Mouse (Mus musculus) liver, postnatal 0 days (tissue): ENCODE results near the gene Hmces. TPM values are rescaled to one million over a fixed set of nuclear protein-coding genes. Genes with fewer than 3 reads are reported as not detected.
A peak's percentile ranks its signal among the peaks of the same experiment; 100 is the strongest.

Experiments
- ATAC-seq: fragments of 200-750 bp; cut with Nextera tagmentation; 2 replicates; pipeline ENCODE4 v1.8.0; 2017; ENCODE audit warnings: mild to moderate bottlenecking, moderate library complexity
- DNase-seq: peaks from one replicate; pipeline ENCODE4 v3.0.0-alpha.2; 2016
- H3K27ac ChIP-seq: fragments of 300-500 bp; sonication (generic); 2 replicates; pipeline ENCODE4 v1.5.1; 2014; ENCODE audit warnings: antibody characterized with exemption, moderate library complexity, mild to moderate bottlenecking, low read depth
- H3K27me3 ChIP-seq: fragments of 300-500 bp; sonication (generic); 2 replicates; pipeline ENCODE4 v1.6.1; 2014; ENCODE audit warnings: low read length, control low read depth, mixed read lengths; ENCODE audit not compliant: insufficient read depth
- H3K36me3 ChIP-seq: fragments of 300-500 bp; sonication (generic); replicated peaks from 2 replicates; pipeline ENCODE4 v1.6.1; 2014; ENCODE audit warnings: mild to moderate bottlenecking, control low read depth, low read length, moderate library complexity, mixed read lengths; ENCODE audit not compliant: insufficient read depth
- H3K4me1 ChIP-seq: fragments of 300-500 bp; sonication (generic); 2 replicates; pipeline ENCODE4 v1.6.1; 2014; ENCODE audit warnings: antibody characterized with exemption, mild to moderate bottlenecking, control low read depth; ENCODE audit not compliant: insufficient read depth
- H3K4me2 ChIP-seq: fragments of 300-500 bp; sonication (generic); 2 replicates; pipeline ENCODE4 v1.6.1; 2014; ENCODE audit warnings: low read depth, mild to moderate bottlenecking, low read length, moderate library complexity, mixed read lengths
- H3K4me3 ChIP-seq: fragments of 300-500 bp; sonication (generic); 2 replicates; pipeline ENCODE4 v1.5.1; 2014; ENCODE audit warnings: low read depth, low read length
- H3K9ac ChIP-seq: fragments of 300-500 bp; sonication (generic); replicated peaks from 2 replicates; pipeline ENCODE4 v1.6.1; 2014; ENCODE audit warnings: mild to moderate bottlenecking, moderate library complexity
- H3K9me3 ChIP-seq: fragments of 300-500 bp; sonication (generic); 2 replicates; pipeline ENCODE4 v1.6.1; 2016; ENCODE audit warnings: mild to moderate bottlenecking, control low read depth, low read length, mixed read lengths
- CTCF ChIP-seq: sonication (generic); IDR thresholded peaks from 2 replicates; pipeline ENCODE4 v1.5.1; 2016; ENCODE audit warnings: antibody characterized with exemption, low read depth
- EP300 ChIP-seq: IDR thresholded peaks from 2 replicates; pipeline ENCODE4 v1.6.1; 2016; ENCODE audit warnings: antibody characterized with exemption, low read depth, mild to moderate bottlenecking
- WGBS: fragments of 180-500 bp; shearing (Covaris S2); extraction: QIAGEN DNeasy Blood & Tissue Kit; methylation state at CpG from one replicate; pipeline ENCODE4 v1.1.7; 2014; ENCODE audit not compliant: insufficient replicate concordance; 5-methylcytosine and 5-hydroxymethylcytosine counted together
- polyA plus RNA-seq: library from polyadenylated mRNA; unstranded; fragments of >200 nt; fragmentation: Nextera tagmentation; extraction: Ambion mirVana; gene quantifications from 2 replicates; pipeline ENCODE4 v1.2.1, GENCODE M21; 2015

Gene Hmces
- polyA plus RNA-seq, 1 experiment from 2014 or later = 12.5 TPM

DNA sequence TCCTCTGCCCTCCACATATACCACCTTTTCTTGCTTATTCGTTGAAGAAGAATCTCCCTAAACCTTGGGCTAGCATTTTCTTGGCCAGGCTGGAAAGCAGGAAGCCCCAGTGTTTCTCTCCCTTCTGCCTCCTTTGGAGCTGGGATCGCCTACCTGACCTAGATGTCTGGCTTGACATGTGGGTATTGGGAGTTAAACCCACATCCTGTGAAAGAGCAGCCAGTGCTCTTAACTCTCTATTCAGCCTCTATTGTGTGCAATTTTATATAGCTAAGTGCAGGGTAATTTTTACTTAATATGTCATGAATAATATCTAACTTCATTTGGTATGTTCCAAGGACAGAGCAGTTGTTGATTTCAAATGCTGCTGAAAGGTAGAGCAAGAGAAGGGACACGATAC, 34.1 kb upstream of the Hmces start:
- 56% methylated on average over 3 of the region's 3 CpGs for WGBS

DNA sequence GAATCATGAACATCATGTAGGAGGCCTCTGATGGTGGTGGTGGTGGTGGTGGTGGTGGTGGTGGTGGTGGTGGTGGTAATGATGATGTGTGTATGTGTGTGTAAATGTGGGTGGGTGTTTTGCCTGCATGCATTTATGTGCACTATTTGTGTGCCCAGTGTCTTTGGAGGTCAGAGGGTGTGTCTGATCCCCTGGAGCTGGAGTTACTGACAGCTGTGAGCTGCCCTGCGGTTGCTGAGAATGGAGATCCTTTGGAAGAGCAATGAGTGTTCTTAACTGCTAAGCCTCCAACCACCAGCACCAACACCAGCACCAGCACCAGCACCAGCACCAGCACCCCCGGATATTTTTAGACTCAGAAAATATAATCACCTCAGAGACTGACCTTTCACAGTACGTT, 31.5 kb upstream of the Hmces start:
- Histone ChIP-seq H3K4me3 (no peak overlapping the region), H3K36me3 (no peaks in the 10 kb centered on the region), H3K9ac (no peak overlapping the region), H3K4me1 (peaks cover 15% of the 10 kb centered on the region), H3K4me2 (no peak overlapping the region), H3K27ac (no peak overlapping the region), H3K9me3 (no peaks in the 10 kb centered on the region), H3K27me3 (no peaks in the 10 kb centered on the region)
- ATAC-seq (no peak), DNase-seq (no peak)
- 73% methylated on average over 3 of the region's 3 CpGs for WGBS
- TF ChIP-seq CTCF (no peak), EP300 (no peak)

More for the DNA sequence above, 34.1 kb upstream of the Hmces start:
- no peaks in the 10 kb centered on the region for H3K27me3 ChIP-seq
- H3K4me1 ChIP-seq = peaks cover 26% of the 10 kb centered on the region
- ATAC-seq = no peak
- no peaks in the 10 kb centered on the region for H3K9me3 ChIP-seq
- no peak overlapping the region for H3K4me3 ChIP-seq
- no peak for TF ChIP-seq CTCF
- no peak for TF ChIP-seq EP300
- no peaks in the 10 kb centered on the region for H3K36me3 ChIP-seq
- DNase-seq = no peak
- no peak overlapping the region for H3K27ac ChIP-seq
- H3K4me2 ChIP-seq = no peak overlapping the region
- no peak overlapping the region for H3K9ac ChIP-seq

DNA sequence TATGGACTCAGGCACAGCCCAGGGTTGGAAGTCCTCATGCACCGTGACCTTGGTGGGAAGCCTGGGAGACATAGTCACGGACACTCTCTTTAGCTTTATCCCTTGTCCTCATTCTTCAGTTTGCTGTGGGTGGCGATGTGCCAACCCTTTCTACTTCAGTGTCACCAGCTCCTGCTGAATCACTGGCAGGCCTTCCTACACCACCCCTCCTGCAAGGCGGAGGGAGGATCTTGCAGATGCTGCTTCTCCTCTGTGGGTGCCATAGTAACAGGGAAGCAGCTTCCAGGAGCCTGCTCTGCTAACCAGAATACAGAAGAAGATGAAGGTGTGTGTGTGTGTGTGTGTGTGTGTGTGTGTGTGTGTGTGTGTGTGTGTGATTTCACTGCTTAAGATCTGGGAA, 30.9 kb upstream of the Hmces start:
- H3K27me3 ChIP-seq = no peaks in the 10 kb centered on the region
- no peak overlapping the region for H3K27ac ChIP-seq
- no peak overlapping the region for H3K4me3 ChIP-seq
- no peak overlapping the region for H3K4me2 ChIP-seq
- no peak for DNase-seq
- WGBS = 56% methylated on average over 4 of the region's 4 CpGs
- H3K36me3 ChIP-seq = no peaks in the 10 kb centered on the region
- H3K9ac ChIP-seq = no peak overlapping the region
- peaks cover 17% of the 10 kb centered on the region for H3K4me1 ChIP-seq
- H3K9me3 ChIP-seq = no peaks in the 10 kb centered on the region
- TF ChIP-seq CTCF = no peak
- no peak for TF ChIP-seq EP300
- no peak for ATAC-seq

DNA sequence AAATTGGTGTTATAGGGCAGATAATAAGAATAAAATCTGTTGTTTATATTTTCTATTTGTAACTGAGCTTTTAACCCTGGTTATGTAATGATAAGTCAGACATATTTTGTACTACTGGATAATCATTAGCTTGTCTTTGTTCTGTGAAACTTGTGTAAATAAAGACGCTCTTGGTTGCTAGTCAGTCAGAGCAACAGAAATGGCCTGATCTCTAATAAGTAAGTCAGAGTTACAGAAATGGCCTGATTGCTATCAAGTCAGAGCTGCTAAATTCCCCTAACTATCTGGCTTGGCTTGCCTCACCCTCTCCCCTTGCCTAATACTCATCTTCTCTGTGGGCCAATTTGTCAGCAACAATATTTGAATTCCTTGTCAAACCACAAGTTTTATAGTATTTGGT, 27.0 kb upstream of the Hmces start:
- peak overlapping the region; percentile 22 for H3K4me2 ChIP-seq

DNA sequence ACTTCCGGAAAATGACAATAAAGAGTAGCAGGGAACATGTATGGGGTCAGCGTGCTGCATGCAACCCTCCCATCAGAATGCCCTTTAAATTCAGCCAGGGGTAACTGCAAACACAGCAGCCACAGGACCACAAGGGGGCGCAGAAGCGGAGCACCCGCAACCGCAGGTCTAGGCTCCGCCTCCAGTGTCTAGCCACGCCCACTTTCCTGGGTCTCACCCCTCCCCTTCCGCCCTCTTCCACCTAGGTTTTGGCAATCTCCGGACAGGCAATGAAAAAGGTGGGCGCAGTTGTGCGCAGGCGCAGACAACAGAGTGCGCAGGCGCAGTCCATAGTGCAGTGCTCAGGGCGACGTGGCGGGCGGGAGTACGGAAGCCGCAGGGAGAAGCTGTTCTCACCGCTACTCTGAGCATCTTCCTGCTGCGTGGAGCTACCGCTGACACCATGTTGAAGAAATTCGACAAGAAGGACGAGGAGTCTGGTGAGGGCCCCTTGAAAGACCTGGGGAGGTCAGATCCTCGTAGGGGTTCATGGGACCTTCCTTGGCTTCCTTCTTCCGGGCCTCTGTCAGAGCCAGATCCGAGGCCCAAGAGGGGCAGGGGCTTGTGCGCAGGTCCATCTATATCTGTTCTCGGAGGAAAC, 26.0 kb upstream of the Hmces start, which contains the start of gene Copg1:
Gene Copg1, plus strand, starts transcription at position 221 of the 640 bp plus-strand sequence.
- peak within 1 kb of the TSS; percentile 89 for H3K4me3 ChIP-seq
- peaks cover 33% of the 10 kb centered on the region for H3K36me3 ChIP-seq
- H3K27me3 ChIP-seq = no peaks in the 10 kb centered on the region
- H3K9ac ChIP-seq = peak within 1 kb of the TSS; percentile 85
- peaks cover 15% of the 10 kb centered on the region for H3K4me1 ChIP-seq
- TF ChIP-seq CTCF (peak; percentile 99), EP300 (peak; percentile 40; the same call in 1 of the 2 replicates)
- no peaks in the 10 kb centered on the region for H3K9me3 ChIP-seq
- H3K27ac ChIP-seq = peak within 1 kb of the TSS; percentile 78
- H3K4me2 ChIP-seq = peak within 1 kb of the TSS; percentile 95
- ATAC-seq (peak; percentile 99), DNase-seq (peak; percentile 100)
- under 1% methylated on average over 31 of the region's 31 CpGs for whole genome bisulfite sequencing

More for the DNA sequence above, 27.0 kb upstream of the Hmces start:
- no peak for TF ChIP-seq CTCF
- TF ChIP-seq EP300 = no peak
- Histone ChIP-seq H3K4me3 (no peak overlapping the region), H3K4me1 (peaks cover 15% of the 10 kb centered on the region), H3K36me3 (peaks cover 23% of the 10 kb centered on the region), H3K27me3 (no peaks in the 10 kb centered on the region), H3K9me3 (no peaks in the 10 kb centered on the region), H3K9ac (no peak overlapping the region), H3K27ac (peak overlapping the region; percentile 69)
- no peak for DNase-seq
- WGBS = 68% methylated on average over 1 of the region's 1 CpGs
- ATAC-seq = no peak

DNA sequence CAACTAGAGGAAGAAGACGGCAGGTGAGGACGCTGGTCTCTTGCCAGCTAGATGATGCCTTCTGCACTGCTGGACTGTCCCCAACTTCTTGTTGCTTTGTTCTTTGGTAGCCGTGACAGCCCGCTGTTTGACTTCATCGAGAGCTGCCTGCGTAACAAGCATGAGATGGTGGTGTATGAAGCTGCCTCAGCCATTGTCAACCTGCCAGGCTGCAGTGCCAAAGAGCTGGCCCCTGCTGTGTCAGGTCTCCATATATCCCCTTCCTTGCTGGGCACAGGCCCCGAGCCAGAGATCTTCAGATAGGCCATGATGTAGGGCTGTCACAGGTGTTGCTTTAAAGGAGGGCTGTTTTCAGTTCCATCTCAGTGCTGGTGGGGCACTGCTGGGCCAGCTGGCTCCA, 19.8 kb upstream of the Hmces start:
- TF ChIP-seq EP300 = no peak
- TF ChIP-seq CTCF = no peak
- peaks cover 2% of the 10 kb centered on the region for H3K4me1 ChIP-seq
- H3K27me3 ChIP-seq = no peaks in the 10 kb centered on the region
- no peaks in the 10 kb centered on the region for H3K9me3 ChIP-seq
- no peak overlapping the region for H3K4me3 ChIP-seq
- no peak overlapping the region for H3K27ac ChIP-seq
- 88% methylated on average over 7 of the region's 7 CpGs for WGBS
- H3K9ac ChIP-seq = no peak overlapping the region
- DNase-seq (no peak), ATAC-seq (no peak)
- H3K36me3 ChIP-seq = peaks cover 91% of the 10 kb centered on the region
- H3K4me2 ChIP-seq = no peak overlapping the region

DNA sequence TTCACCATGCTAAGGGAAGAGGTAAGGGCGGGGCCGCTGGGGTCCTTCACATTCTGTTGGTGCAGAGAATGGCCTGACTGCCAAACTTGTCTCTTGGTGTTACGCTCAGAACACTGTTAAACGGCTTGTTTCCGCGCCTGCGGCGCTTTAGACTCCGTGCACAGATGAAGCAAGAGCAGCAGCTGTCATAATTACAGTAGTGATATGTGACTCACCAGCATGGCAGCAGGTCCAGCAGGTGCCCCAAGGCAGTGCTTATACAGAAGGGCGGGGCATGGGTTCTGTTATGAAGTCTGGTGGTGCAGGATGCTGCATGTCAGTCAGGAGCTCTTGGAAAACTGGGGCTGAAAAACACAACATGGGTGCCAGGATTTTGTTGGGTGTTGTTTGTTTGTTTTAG, 15.7 kb upstream of the Hmces start:
- WGBS = 91% methylated on average over 10 of the region's 10 CpGs
- Histone ChIP-seq H3K9me3 (no peaks in the 10 kb centered on the region), H3K36me3 (peaks cover 91% of the 10 kb centered on the region), H3K27me3 (no peaks in the 10 kb centered on the region), H3K4me1 (no peaks in the 10 kb centered on the region), H3K27ac (no peak overlapping the region), H3K4me2 (no peak overlapping the region), H3K4me3 (no peak overlapping the region), H3K9ac (no peak overlapping the region)
- TF ChIP-seq EP300 = no peak
- no peak for TF ChIP-seq CTCF
- ATAC-seq = no peak
- DNase-seq = no peak
